Mouse (Mus musculus) limb, embryonic 11.5 days (tissue): ENCODE measurements at regions not wholly inside any gene's neighbourhood (a gene's known extent, or its start where the extent isn't known, plus 50 kb on each side); places are given as distances from the start of the nearest gene placed in this dataset.

ENCODE experiments used
- ATAC-seq: fragments of 200-750 bp; cut with Nextera tagmentation; 2 replicates; pipeline ENCODE4 v1.8.0; 2017; ENCODE audit warnings: low read depth; ENCODE audit not compliant: insufficient number of reproducible peaks, low FRiP score, low TSS enrichment
- DNase-seq: peaks from one replicate; pipeline ENCODE4 v3.0.0-alpha.2; 2015; ENCODE audit warnings: low spot score
- H3K27ac ChIP-seq: fragments of 300-500 bp; sonication (generic); replicated peaks from 2 replicates; pipeline ENCODE4 v1.5.1; 2014; ENCODE audit warnings: low read depth, mild to moderate bottlenecking, low read length
- H3K27me3 ChIP-seq: fragments of 300-500 bp; sonication (generic); 2 replicates; pipeline ENCODE4 v1.6.1; 2014; ENCODE audit warnings: mild to moderate bottlenecking, low read length, mixed read lengths; ENCODE audit not compliant: control insufficient read depth, insufficient read depth
- H3K36me3 ChIP-seq: fragments of 300-500 bp; sonication (generic); 2 replicates; pipeline ENCODE4 v1.6.1; 2014; ENCODE audit warnings: mild to moderate bottlenecking, low read length, moderate library complexity, mixed read lengths; ENCODE audit not compliant: control insufficient read depth, insufficient read depth
- H3K4me1 ChIP-seq: fragments of 300-500 bp; sonication (generic); 2 replicates; pipeline ENCODE4 v1.6.1; 2014; ENCODE audit warnings: low read length, mixed read lengths; ENCODE audit not compliant: control insufficient read depth, insufficient read depth
- H3K4me2 ChIP-seq: fragments of 300-500 bp; sonication (generic); 2 replicates; pipeline ENCODE4 v1.6.1; 2014; ENCODE audit warnings: low read depth, mild to moderate bottlenecking, moderate library complexity; ENCODE audit not compliant: severe bottlenecking
- H3K4me3 ChIP-seq: fragments of 300-500 bp; sonication (generic); 2 replicates; pipeline ENCODE4 v1.5.1; 2014; ENCODE audit warnings: low read depth, low read length
- H3K9ac ChIP-seq: fragments of 300-500 bp; sonication (generic); 2 replicates; pipeline ENCODE4 v1.6.1; 2014; ENCODE audit warnings: mild to moderate bottlenecking, low read length
- H3K9me3 ChIP-seq: fragments of 300-500 bp; sonication (generic); 2 replicates; pipeline ENCODE4 v1.6.1; 2016; ENCODE audit warnings: low read length; ENCODE audit not compliant: control insufficient read depth
- WGBS: fragments of 180-500 bp; shearing (Covaris S2); extraction: QIAGEN DNeasy Blood & Tissue Kit; methylation state at CpG from one replicate; pipeline ENCODE4 v1.1.7; 2014; 5-methylcytosine and 5-hydroxymethylcytosine counted together

DNA sequence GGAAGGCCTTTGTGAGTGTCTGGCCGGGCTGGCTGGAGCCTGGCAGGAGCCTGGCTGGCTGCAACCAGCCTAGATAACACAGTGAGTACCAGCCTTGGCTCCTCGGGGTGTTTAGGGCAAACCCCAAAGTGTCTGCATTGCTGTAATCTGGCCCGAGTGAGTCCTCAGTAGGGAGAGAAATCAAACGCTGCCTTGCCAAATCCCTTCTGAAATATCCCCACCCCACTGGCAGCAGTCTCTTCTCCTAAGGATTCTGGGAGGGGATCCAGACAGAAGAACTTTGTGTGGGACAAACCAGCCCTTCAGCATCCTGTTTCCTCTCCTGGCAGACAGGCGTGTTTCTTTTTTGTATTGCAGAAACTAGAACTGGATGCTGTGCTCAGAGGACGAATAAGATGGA lies 61.3 kb upstream of the Phyhipl start:
- Histone ChIP-seq H3K36me3 (no peaks in the 10 kb centered on the region), H3K9me3 (no peaks in the 10 kb centered on the region), H3K27me3 (no peaks in the 10 kb centered on the region), H3K4me2 (no peak overlapping the region), H3K27ac (no peak overlapping the region), H3K4me1 (no peaks in the 10 kb centered on the region), H3K4me3 (no peak overlapping the region), H3K9ac (no peak overlapping the region)
- 17% methylated on average over 6 of the region's 6 CpGs for WGBS
- ATAC-seq, result no peak
- DNase-seq, result no peak

- H3K9me3 ChIP-seq, result no peaks in the 10 kb centered on the region
- no peak overlapping the region for H3K27ac ChIP-seq
- no peaks in the 10 kb centered on the region for H3K27me3 ChIP-seq
- no peak for DNase-seq
- H3K9ac ChIP-seq, result no peak overlapping the region
- H3K4me3 ChIP-seq, result no peak overlapping the region
- no peak overlapping the region for H3K4me2 ChIP-seq
- 92% methylated on average over 7 of the region's 7 CpGs for WGBS
- H3K36me3 ChIP-seq, result no peaks in the 10 kb centered on the region
- no peaks in the 10 kb centered on the region for H3K4me1 ChIP-seq
- no peak for ATAC-seq
Observed at GRCm38 (mm10) chr10:70713306-70713705, 57.5 kb upstream of the Phyhipl start.

- H3K4me3 ChIP-seq, result no peak overlapping the region
- H3K9ac ChIP-seq, result no peak overlapping the region
- no peaks in the 10 kb centered on the region for H3K36me3 ChIP-seq
- no peaks in the 10 kb centered on the region for H3K9me3 ChIP-seq
- WGBS, result 58% methylated on average over 3 of the region's 3 CpGs
- DNase-seq (no peak), ATAC-seq (no peak)
- H3K4me2 ChIP-seq, result no peak overlapping the region
- no peak overlapping the region for H3K27ac ChIP-seq
- no peaks in the 10 kb centered on the region for H3K4me1 ChIP-seq
- no peaks in the 10 kb centered on the region for H3K27me3 ChIP-seq
Observed at GRCm38 (mm10) chr10:70708806-70709205, 53.0 kb upstream of the Phyhipl start.
